In genomic region chr2:69035457-69035856, GRCm38 (mm10) we compare ENCODE assay signal across 18 mouse cellular contexts.
"Had no signal": no experiment of that assay in that cellular context is flagged by ENCODE, and none has a peak within 500 bp of the region (broad histone marks: within the 10 kb centered on the region; RNA-seq: fewer than 3 reads in every experiment).

No protein-coding gene starts in this region.

- H3K27me3 ChIP-seq: kidney, embryonic 15.5 days; limb, embryonic 12.5 days; liver, embryonic 13.5 days; lung, embryonic 15.5 days; megakaryocyte, embryonic 14.5 days; stomach, embryonic 15.5 days had no signal

- DNase-seq: kidney, adult 2 months; kidney, postnatal 25 days; layer of hippocampus, adult 9-11 months; layer of hippocampus, postnatal 36 days; liver; liver, embryonic 13.5 days; liver, postnatal 0 days; lung, postnatal 14 days; midbrain, embryonic 14.5 days; right cerebral cortex, postnatal 14 days; thymus, postnatal 36 days had no signal

- H3K9ac ChIP-seq: kidney, embryonic 15.5 days; limb, embryonic 12.5 days; liver, embryonic 13.5 days; liver, postnatal 0 days; lung, embryonic 15.5 days; stomach, embryonic 15.5 days had no signal

- H3K27ac ChIP-seq: kidney, embryonic 15.5 days; limb, embryonic 12.5 days; liver, embryonic 13.5 days; lung, embryonic 15.5 days; macrophage; stomach, embryonic 15.5 days had no signal

- H3K4me3 ChIP-seq: kidney, embryonic 15.5 days; limb, embryonic 12.5 days; liver, embryonic 13.5 days; lung, embryonic 15.5 days; megakaryocyte, embryonic 14.5 days; myocyte; stomach, embryonic 15.5 days had no signal

- H3K36me3 ChIP-seq: kidney, embryonic 15.5 days; limb, embryonic 12.5 days; liver, embryonic 13.5 days; lung, embryonic 15.5 days; stomach, embryonic 15.5 days had no signal

- ATAC-seq: liver, postnatal 0 days had no signal

- H3K9me3 ChIP-seq: kidney, embryonic 15.5 days; limb, embryonic 12.5 days; liver, embryonic 13.5 days; lung, embryonic 15.5 days; megakaryocyte, embryonic 14.5 days; stomach, embryonic 15.5 days had no signal

- H3K4me1 ChIP-seq: kidney, embryonic 15.5 days; liver, embryonic 13.5 days; lung, embryonic 15.5 days; stomach, embryonic 15.5 days had no signal

- H3K4me2 ChIP-seq: kidney, embryonic 15.5 days; limb, embryonic 12.5 days; liver, embryonic 13.5 days; lung, embryonic 15.5 days; stomach, embryonic 15.5 days had no signal
